In genomic region chr5:30107186-30107585, GRCm38 (mm10) we compare ENCODE assay signal across 12 mouse cellular contexts. TPM values are rescaled to one million over a fixed set of nuclear protein-coding genes. Genes with fewer than 3 reads are reported as not detected.
DNase-seq lines count a peak whose midpoint lies in the region; ATAC-seq and TF ChIP-seq lines count a peak whose summit lies in the region.
"Had no signal": no experiment of that assay in that cellular context is flagged by ENCODE, and none has a peak within 500 bp of the region (broad histone marks: within the 10 kb centered on the region; RNA-seq: fewer than 3 reads in every experiment).

No protein-coding gene starts in this region.

- 0% methylated on average over 7 of the region's 7 CpGs for WGBS in forebrain, embryonic 12.5 days
- 4% methylated on average over 7 of the region's 7 CpGs for WGBS in limb, embryonic 10.5 days
- WGBS in neural tube, embryonic 14.5 days, result 1% methylated on average over 7 of the region's 7 CpGs
- 36% methylated on average over 7 of the region's 7 CpGs for WGBS in thymus, adult 2 months

- peaks cover 69% of the 10 kb centered on the region for H3K4me1 ChIP-seq in forebrain, embryonic 12.5 days
- H3K4me1 ChIP-seq in limb, embryonic 10.5 days, result peaks cover 57% of the 10 kb centered on the region
- H3K4me1 ChIP-seq in neural tube, embryonic 14.5 days (ENCODE audit: control insufficient read depth, insufficient read depth, low read length), result peaks cover 37% of the 10 kb centered on the region
- peaks cover 4% of the 10 kb centered on the region for H3K4me1 ChIP-seq in thymus, adult 2 months (replicated peaks; ENCODE audit: control insufficient read depth, insufficient read depth, low read length)

- peaks cover 12% of the 10 kb centered on the region; the same call in 1 of the 2 replicates for H3K36me3 ChIP-seq in forebrain, embryonic 12.5 days (replicated peaks)
- H3K36me3 ChIP-seq in limb, embryonic 10.5 days, result no peaks in the 10 kb centered on the region
- no peaks in the 10 kb centered on the region for H3K36me3 ChIP-seq in neural tube, embryonic 14.5 days (ENCODE audit: control insufficient read depth, insufficient read depth, low read length)
- no peaks in the 10 kb centered on the region for H3K36me3 ChIP-seq in thymus, adult 2 months (ENCODE audit: control insufficient read depth, insufficient read depth, low read length)
- H3K36me3 ChIP-seq: heart, embryonic 13.5 days; liver, embryonic 13.5 days had no signal

- peak overlapping the region; percentile 58 for H3K27ac ChIP-seq in layer of hippocampus, adult 2 months
- peak overlapping the region; percentile 89 for H3K27ac ChIP-seq in forebrain, embryonic 12.5 days
- no peak overlapping the region for H3K27ac ChIP-seq in limb, embryonic 10.5 days
- peak overlapping the region; percentile 72 for H3K27ac ChIP-seq in neural tube, embryonic 14.5 days (ENCODE audit: low read depth, low read length)
- no peak overlapping the region for H3K27ac ChIP-seq in thymus, adult 2 months (ENCODE audit: control insufficient read depth, insufficient read depth, low read length)
- H3K27ac ChIP-seq: heart, embryonic 13.5 days; liver, embryonic 13.5 days had no signal

- H3K9me3 ChIP-seq in forebrain, embryonic 12.5 days, result no peaks in the 10 kb centered on the region
- no peaks in the 10 kb centered on the region for H3K9me3 ChIP-seq in limb, embryonic 10.5 days (replicated peaks)
- no peaks in the 10 kb centered on the region for H3K9me3 ChIP-seq in neural tube, embryonic 14.5 days (ENCODE audit: control insufficient read depth, low read length)
- H3K9me3 ChIP-seq: heart, embryonic 13.5 days; liver, embryonic 13.5 days had no signal

- no peak for DNase-seq in layer of hippocampus, adult 2 months (ENCODE audit: low spot score in 2 of 2)
- no peak for DNase-seq in layer of hippocampus, adult 11-12 months (ENCODE audit: low spot score)
- peak; percentile 41 for DNase-seq in limb, embryonic 10.5 days (ENCODE audit: low spot score)
- no peak for DNase-seq in thymus, adult 2 months
- no peak for DNase-seq in gastrocnemius, postnatal 25 days
- DNase-seq: kidney, adult 9 months; liver, embryonic 13.5 days had no signal

- peak overlapping the region; percentile 84; the same call in 1 of the 2 replicates for H3K9ac ChIP-seq in forebrain, embryonic 12.5 days
- peak overlapping the region; percentile 25 for H3K9ac ChIP-seq in neural tube, embryonic 14.5 days (replicated peaks; ENCODE audit: low read depth, low read length)
- H3K9ac ChIP-seq: heart, embryonic 13.5 days; liver, embryonic 13.5 days had no signal

- peak overlapping the region; percentile 95 for H3K4me2 ChIP-seq in forebrain, embryonic 12.5 days
- peak overlapping the region; percentile 93 for H3K4me2 ChIP-seq in neural tube, embryonic 14.5 days (ENCODE audit: low read depth, low read length)
- H3K4me2 ChIP-seq: heart, embryonic 13.5 days; liver, embryonic 13.5 days had no signal

- peaks cover 8% of the 10 kb centered on the region for H3K27me3 ChIP-seq in forebrain, embryonic 12.5 days
- peaks cover 98% of the 10 kb centered on the region for H3K27me3 ChIP-seq in limb, embryonic 10.5 days (ENCODE audit: low read depth, poor library complexity, severe bottlenecking)
- H3K27me3 ChIP-seq in neural tube, embryonic 14.5 days (ENCODE audit: control insufficient read depth, insufficient read depth, low read length), result no peaks in the 10 kb centered on the region
- H3K27me3 ChIP-seq in thymus, adult 2 months (ENCODE audit: control insufficient read depth, insufficient read depth, low read length), result peaks cover 21% of the 10 kb centered on the region

- ATAC-seq in forebrain, embryonic 12.5 days (ENCODE audit: low FRiP score), result peak; percentile 68
- ATAC-seq in neural tube, embryonic 14.5 days (ENCODE audit: low read depth), result peak; percentile 32
- no peak for ATAC-seq in monocyte, adult 5-6 weeks (replicated peaks; ENCODE audit: insufficient number of reproducible peaks, low FRiP score, low TSS enrichment, poor library complexity, severe bottlenecking)

- TF ChIP-seq POLR2A in thymus, adult 2 months (IDR thresholded peaks at IDR 0.05; ENCODE audit: control insufficient read depth, extremely low read depth, insufficient read depth, low read length, poor library complexity), result no peak

- no peak for TF ChIP-seq CTCF in layer of hippocampus, adult 2 months (conservative IDR thresholded peaks at IDR 0.05)
- no peak for TF ChIP-seq CTCF in thymus, adult 2 months (IDR thresholded peaks at IDR 0.05; ENCODE audit: borderline replicate concordance, control insufficient read depth, extremely low read depth, insufficient read depth, low read length, poor library complexity)

- peak overlapping the region; percentile 9; the same call in 1 of the 2 replicates for H3K4me3 ChIP-seq in layer of hippocampus, adult 2 months
- peak overlapping the region; percentile 71 for H3K4me3 ChIP-seq in forebrain, embryonic 12.5 days (replicated peaks)
- H3K4me3 ChIP-seq in limb, embryonic 10.5 days, result peak overlapping the region; percentile 16; the same call in 1 of the 2 replicates
- peak overlapping the region; percentile 59 for H3K4me3 ChIP-seq in neural tube, embryonic 14.5 days (ENCODE audit: low read depth, low read length)
- H3K4me3 ChIP-seq in thymus, adult 2 months (ENCODE audit: control insufficient read depth, insufficient read depth, low read length), result no peak overlapping the region
- H3K4me3 ChIP-seq: heart, embryonic 13.5 days; liver, embryonic 13.5 days had no signal

RNA-seq across cellular contexts. Expression of gene 3110082J24Rik, which starts 1.3 kb away (rescaled TPM):
- 1 to 10 TPM; 2.0 to 2.6 TPM for total RNA-seq in layer of hippocampus, adult 2 months (2021)
- polyA plus RNA-seq in forebrain, embryonic 12.5 days (2016; fragmentation: Nextera tagmentation; extraction: Ambion mirVana), result 8.0 and 8.3 TPM in 2 replicates
- not detected in 2 replicates for polyA plus RNA-seq in limb, embryonic 10.5 days (2016; fragmentation: Nextera tagmentation; extraction: Ambion mirVana)
- 4.3 and 4.8 TPM in 2 replicates for polyA plus RNA-seq in neural tube, embryonic 14.5 days (2014; fragmentation: Nextera tagmentation; extraction: Ambion mirVana)
- not detected in 2 replicates for polyA plus RNA-seq in thymus, adult 2 months (2012; rRNA removed)
- total RNA-seq in monocyte, adult 5-6 weeks (2017), result not detected in 3 replicates
- not detected for total RNA-seq in gastrocnemius, postnatal 25 days (2021)
- polyA plus RNA-seq: heart, embryonic 13.5 days; liver, embryonic 13.5 days; stomach, embryonic 14.5 days had no signal

RNA-seq across cellular contexts. Expression of gene Garem2, which starts 2.2 kb away (rescaled TPM):
- total RNA-seq in layer of hippocampus, adult 2 months (2021), result 10 to 100 TPM; 12.7 to 12.9 TPM
- polyA plus RNA-seq in forebrain, embryonic 12.5 days (2016; fragmentation: Nextera tagmentation; extraction: Ambion mirVana), result 22.5 and 24.7 TPM in 2 replicates
- 0.23 and 0.46 TPM in 2 replicates for polyA plus RNA-seq in limb, embryonic 10.5 days (2016; fragmentation: Nextera tagmentation; extraction: Ambion mirVana)
- polyA plus RNA-seq in neural tube, embryonic 14.5 days (2014; fragmentation: Nextera tagmentation; extraction: Ambion mirVana), result 12.5 and 13.3 TPM in 2 replicates
- polyA plus RNA-seq in thymus, adult 2 months (2012; rRNA removed), result 0.09 and 0.13 TPM in 2 replicates
- not detected in 3 replicates for total RNA-seq in monocyte, adult 5-6 weeks (2017)
- total RNA-seq in gastrocnemius, postnatal 25 days (2021), result not detected

RNA-seq across cellular contexts. Expression of gene Tyms, which starts 33.8 kb away (rescaled TPM):
- 1 to 10 TPM; 5.8 to 7.2 TPM for total RNA-seq in layer of hippocampus, adult 2 months (2021)
- 237 and 241 TPM in 2 replicates for polyA plus RNA-seq in forebrain, embryonic 12.5 days (2016; fragmentation: Nextera tagmentation; extraction: Ambion mirVana)
- 404 and 416 TPM in 2 replicates for polyA plus RNA-seq in limb, embryonic 10.5 days (2016; fragmentation: Nextera tagmentation; extraction: Ambion mirVana)
- polyA plus RNA-seq in neural tube, embryonic 14.5 days (2014; fragmentation: Nextera tagmentation; extraction: Ambion mirVana), result 35.3 and 42.4 TPM in 2 replicates
- polyA plus RNA-seq in thymus, adult 2 months (2012; rRNA removed), result 130 and 174 TPM in 2 replicates
- total RNA-seq in monocyte, adult 5-6 weeks (2017), result 4.6 to 6.0 TPM (median 5.5 TPM) in 3 replicates
- total RNA-seq in gastrocnemius, postnatal 25 days (2021), result 1 to 10 TPM; 1.8 to 5.1 TPM

RNA-seq across cellular contexts. Expression of gene Hadha, which starts 47.8 kb away (rescaled TPM):
- 10 to 100 TPM; 77.8 to 80.9 TPM for total RNA-seq in layer of hippocampus, adult 2 months (2021)
- polyA plus RNA-seq in forebrain, embryonic 12.5 days (2016; fragmentation: Nextera tagmentation; extraction: Ambion mirVana), result 86.8 and 94.8 TPM in 2 replicates
- polyA plus RNA-seq in limb, embryonic 10.5 days (2016; fragmentation: Nextera tagmentation; extraction: Ambion mirVana), result 105 and 119 TPM in 2 replicates
- polyA plus RNA-seq in neural tube, embryonic 14.5 days (2014; fragmentation: Nextera tagmentation; extraction: Ambion mirVana), result 55.2 and 71.0 TPM in 2 replicates
- polyA plus RNA-seq in thymus, adult 2 months (2012; rRNA removed), result 73.8 and 80.5 TPM in 2 replicates
- total RNA-seq in monocyte, adult 5-6 weeks (2017), result 103 to 133 TPM (median 113 TPM) in 3 replicates
- total RNA-seq in gastrocnemius, postnatal 25 days (2021), result 100 to 1,000 TPM; 270 to 342 TPM

RNA-seq across cellular contexts. Expression of gene Hadhb, which starts 47.9 kb away (rescaled TPM):
- 10 to 100 TPM; 88.4 to 93.2 TPM for total RNA-seq in layer of hippocampus, adult 2 months (2021)
- 84.0 and 88.9 TPM in 2 replicates for polyA plus RNA-seq in forebrain, embryonic 12.5 days (2016; fragmentation: Nextera tagmentation; extraction: Ambion mirVana)
- 120 and 126 TPM in 2 replicates for polyA plus RNA-seq in limb, embryonic 10.5 days (2016; fragmentation: Nextera tagmentation; extraction: Ambion mirVana)
- polyA plus RNA-seq in neural tube, embryonic 14.5 days (2014; fragmentation: Nextera tagmentation; extraction: Ambion mirVana), result 54.5 and 67.6 TPM in 2 replicates
- 111 and 140 TPM in 2 replicates for polyA plus RNA-seq in thymus, adult 2 months (2012; rRNA removed)
- total RNA-seq in monocyte, adult 5-6 weeks (2017), result 86.5 to 145 TPM (median 87.3 TPM) in 3 replicates
- total RNA-seq in gastrocnemius, postnatal 25 days (2021), result 100 to 1,000 TPM; 301 to 366 TPM

Comparison
In these comparisons a context has a peak if more than half of its experiments do, and no peak if none do; other contexts are left out.
1. H3K27ac ChIP-seq: peak in layer of hippocampus, adult 2 months (single experiment), forebrain, embryonic 12.5 days (single experiment) and neural tube, embryonic 14.5 days (single experiment); none in limb, embryonic 10.5 days (single experiment) and thymus, adult 2 months (single experiment).